Mouse (Mus musculus): ENCODE results near the gene Ndrg3. TPM values are rescaled to one million over a fixed set of nuclear protein-coding genes. Genes with fewer than 3 reads are reported as not detected.
A peak's percentile ranks its signal among the peaks of the same experiment; 100 is the strongest.
"Not testable (repeated sequence)": the region's sequence is repeated elsewhere in the genome, so short reads cannot be mapped to it uniquely, and the experiment has no call there.

Ndrg3 gene
- polyA plus RNA-seq, 1 experiment, result 97.8 TPM

- no peak overlapping the region for H3K4me3 ChIP-seq (ENCODE audit: insufficient read depth, low read depth, low read length)
Measured at GRCm38 (mm10) chr2:156958496-156959252, 33.2 kb downstream of the Ndrg3 start.

DNA sequence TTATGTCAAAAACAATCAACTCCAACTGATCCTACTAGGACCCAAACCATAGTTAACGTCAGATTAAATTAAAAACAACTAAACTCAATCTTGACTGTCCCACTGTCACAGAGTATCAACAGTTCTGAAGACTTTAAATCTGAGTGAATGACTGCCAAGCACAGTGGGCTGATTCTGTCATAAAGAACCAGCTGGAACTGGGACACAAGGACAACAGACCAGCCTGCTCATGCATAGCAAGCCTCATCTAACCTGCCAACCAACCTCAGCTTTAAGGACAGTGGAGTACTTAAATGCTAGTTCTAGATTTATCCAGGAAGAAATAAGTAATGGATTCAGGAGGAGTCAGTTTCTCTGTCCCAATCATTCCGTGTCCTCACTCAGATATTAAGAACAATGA is 34.8 kb downstream of the Ndrg3 start:
- H3K27me3 ChIP-seq (replicated peaks; ENCODE audit: control insufficient read depth, insufficient read depth, low read length), result no peaks in the 10 kb centered on the region
- DNase-seq, result peak; percentile 29
- 71% methylated on average over 2 of the region's 2 CpGs for WGBS
- no peaks in the 10 kb centered on the region; the same call in 1 of the 2 replicates for H3K36me3 ChIP-seq (ENCODE audit: control insufficient read depth, insufficient read depth, low read length)
- H3K4me3 ChIP-seq (ENCODE audit: insufficient read depth, low read depth, low read length), result no peak overlapping the region
- no peak overlapping the region for H3K27ac ChIP-seq (ENCODE audit: insufficient read depth, low read depth, low read length)
- no peaks in the 10 kb centered on the region for H3K4me1 ChIP-seq (ENCODE audit: control insufficient read depth, insufficient read depth, low read length)
- no peak for TF ChIP-seq CTCF (conservative IDR thresholded peaks at IDR 0.05; ENCODE audit: insufficient read depth, insufficient read length, low read depth, low read length)
- no peak for TF ChIP-seq POLR2A (IDR thresholded peaks at IDR 0.05; ENCODE audit: low read depth, low read length)

More at GRCm38 (mm10) chr2:156958496-156959252, 33.2 kb downstream of the Ndrg3 start:
- no peaks in the 10 kb centered on the region for H3K27me3 ChIP-seq (replicated peaks; ENCODE audit: control insufficient read depth, insufficient read depth, low read length)
- H3K4me1 ChIP-seq (ENCODE audit: control insufficient read depth, insufficient read depth, low read length), result no peaks in the 10 kb centered on the region
- H3K36me3 ChIP-seq (ENCODE audit: control insufficient read depth, insufficient read depth, low read length), result no peaks in the 10 kb centered on the region; the same call in 1 of the 2 replicates
- WGBS, result 91% methylated on average over 9 of the region's 9 CpGs
- TF ChIP-seq CTCF (conservative IDR thresholded peaks at IDR 0.05; ENCODE audit: insufficient read depth, insufficient read length, low read depth, low read length), result no peak
- no peak for TF ChIP-seq POLR2A (IDR thresholded peaks at IDR 0.05; ENCODE audit: low read depth, low read length)
- DNase-seq, result no peak
- no peak overlapping the region for H3K27ac ChIP-seq (ENCODE audit: insufficient read depth, low read depth, low read length)

DNA sequence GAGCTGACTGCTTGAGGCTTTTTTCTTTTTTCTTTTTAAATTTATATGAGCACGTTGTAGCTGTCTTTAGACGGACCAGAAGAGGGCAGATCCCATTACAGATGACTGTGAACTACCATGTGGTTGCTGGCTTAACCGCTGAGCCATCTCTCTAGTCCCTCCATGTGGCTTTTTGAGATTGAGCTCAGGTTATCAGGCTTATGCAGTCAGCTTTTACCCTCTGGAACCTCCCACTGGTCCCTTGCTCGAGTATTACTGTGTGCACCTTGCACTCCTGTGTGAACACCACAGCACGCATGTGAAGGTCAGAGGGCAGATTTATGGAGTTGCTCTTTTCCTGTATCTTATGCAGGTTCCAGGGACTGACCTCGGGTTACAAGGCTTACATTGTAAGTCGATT is 35.5 kb downstream of the Ndrg3 start:
- H3K4me1 ChIP-seq (ENCODE audit: control insufficient read depth, insufficient read depth, low read length), result no peaks in the 10 kb centered on the region
- H3K27ac ChIP-seq (ENCODE audit: insufficient read depth, low read depth, low read length), result no peak overlapping the region
- H3K27me3 ChIP-seq (replicated peaks; ENCODE audit: control insufficient read depth, insufficient read depth, low read length), result no peaks in the 10 kb centered on the region
- DNase-seq, result no peak
- H3K4me3 ChIP-seq (ENCODE audit: insufficient read depth, low read depth, low read length), result no peak overlapping the region
- TF ChIP-seq CTCF (conservative IDR thresholded peaks at IDR 0.05; ENCODE audit: insufficient read depth, insufficient read length, low read depth, low read length) (no peak), POLR2A (IDR thresholded peaks at IDR 0.05; ENCODE audit: low read depth, low read length) (no peak)
- 63% methylated on average over 7 of the region's 7 CpGs for WGBS
- H3K36me3 ChIP-seq (ENCODE audit: control insufficient read depth, insufficient read depth, low read length), result no peaks in the 10 kb centered on the region; the same call in 1 of the 2 replicates

DNA sequence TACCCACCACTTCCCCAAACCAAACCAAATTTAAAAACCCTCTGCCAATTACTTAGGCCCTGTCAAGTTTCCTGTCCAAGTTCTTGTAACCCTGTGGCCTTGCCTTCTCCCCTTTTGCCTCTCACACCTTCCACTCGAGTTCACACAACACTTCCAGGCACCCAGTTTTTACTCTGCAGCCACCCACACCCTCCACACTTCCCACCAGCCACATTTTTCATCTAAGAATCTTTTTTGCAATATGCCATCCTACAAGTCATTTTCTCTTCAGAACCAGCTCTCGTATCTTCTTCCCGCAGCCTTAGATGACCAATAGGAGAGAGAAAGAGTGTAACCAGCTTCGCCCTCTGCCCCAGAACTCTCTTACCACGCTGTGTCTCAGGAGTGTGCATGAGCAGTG is 37.4 kb downstream of the Ndrg3 start:
- 88% methylated on average over 5 of the region's 5 CpGs for WGBS
- no peaks in the 10 kb centered on the region; the same call in 1 of the 2 replicates for H3K36me3 ChIP-seq (ENCODE audit: control insufficient read depth, insufficient read depth, low read length)
- H3K4me3 ChIP-seq (ENCODE audit: insufficient read depth, low read depth, low read length), result no peak overlapping the region
- no peak for DNase-seq
- H3K27me3 ChIP-seq (replicated peaks; ENCODE audit: control insufficient read depth, insufficient read depth, low read length), result no peaks in the 10 kb centered on the region
- H3K27ac ChIP-seq (ENCODE audit: insufficient read depth, low read depth, low read length), result no peak overlapping the region
- TF ChIP-seq CTCF (conservative IDR thresholded peaks at IDR 0.05; ENCODE audit: insufficient read depth, insufficient read length, low read depth, low read length) (no peak), POLR2A (IDR thresholded peaks at IDR 0.05; ENCODE audit: low read depth, low read length) (no peak)
- H3K4me1 ChIP-seq (ENCODE audit: control insufficient read depth, insufficient read depth, low read length), result no peaks in the 10 kb centered on the region

DNA sequence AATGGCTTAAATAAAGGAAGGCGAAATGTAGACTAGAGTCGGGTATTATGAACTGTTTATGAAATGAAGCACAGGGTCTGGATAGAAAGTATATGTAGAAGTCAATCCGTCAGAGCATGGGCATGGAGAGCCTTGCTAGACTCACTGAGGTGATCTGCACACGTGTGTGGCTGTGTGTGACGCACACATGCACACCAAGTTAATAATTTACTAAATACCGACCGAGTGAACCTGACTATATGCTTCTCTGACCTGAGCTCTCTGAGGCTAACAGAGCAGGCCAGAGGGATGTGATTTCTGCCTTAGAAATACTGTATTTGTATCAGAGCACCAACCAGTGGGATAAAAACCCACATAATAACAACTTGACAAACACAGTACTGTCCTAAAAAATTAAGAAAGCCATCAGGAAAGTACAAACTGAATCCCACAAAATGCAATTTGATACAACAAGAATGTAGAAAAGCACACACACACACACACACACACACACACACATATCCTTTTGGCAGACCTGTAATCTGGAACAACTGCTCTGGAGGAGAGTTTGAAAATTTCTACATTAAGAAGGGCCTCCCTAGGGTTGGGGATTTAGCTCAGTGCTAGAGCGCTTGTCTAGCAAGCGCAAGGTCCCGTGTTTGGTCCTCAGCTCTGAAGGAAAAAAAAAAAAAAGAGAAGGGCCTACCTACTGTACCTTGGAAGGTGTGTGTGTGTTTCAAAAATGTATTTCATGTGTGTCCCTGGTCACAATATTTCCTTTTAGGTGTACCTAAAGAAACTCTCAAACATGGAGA is 40.4 kb downstream of the Ndrg3 start:
- peak; percentile 10 for DNase-seq
- no peak for TF ChIP-seq CTCF (conservative IDR thresholded peaks at IDR 0.05; ENCODE audit: insufficient read depth, insufficient read length, low read depth, low read length)
- TF ChIP-seq POLR2A (IDR thresholded peaks at IDR 0.05; ENCODE audit: low read depth, low read length), result no peak
- Histone ChIP-seq H3K27me3 (replicated peaks; ENCODE audit: control insufficient read depth, insufficient read depth, low read length) (no peaks in the 10 kb centered on the region), H3K36me3 (ENCODE audit: control insufficient read depth, insufficient read depth, low read length) (peaks cover 2% of the 10 kb centered on the region; the same call in 1 of the 2 replicates), H3K4me1 (ENCODE audit: control insufficient read depth, insufficient read depth, low read length) (no peaks in the 10 kb centered on the region), H3K4me3 (ENCODE audit: insufficient read depth, low read depth, low read length) (no peak overlapping the region), H3K27ac (ENCODE audit: insufficient read depth, low read depth, low read length) (no peak overlapping the region)
- WGBS, result 59% methylated on average over 10 of the region's 10 CpGs

DNA sequence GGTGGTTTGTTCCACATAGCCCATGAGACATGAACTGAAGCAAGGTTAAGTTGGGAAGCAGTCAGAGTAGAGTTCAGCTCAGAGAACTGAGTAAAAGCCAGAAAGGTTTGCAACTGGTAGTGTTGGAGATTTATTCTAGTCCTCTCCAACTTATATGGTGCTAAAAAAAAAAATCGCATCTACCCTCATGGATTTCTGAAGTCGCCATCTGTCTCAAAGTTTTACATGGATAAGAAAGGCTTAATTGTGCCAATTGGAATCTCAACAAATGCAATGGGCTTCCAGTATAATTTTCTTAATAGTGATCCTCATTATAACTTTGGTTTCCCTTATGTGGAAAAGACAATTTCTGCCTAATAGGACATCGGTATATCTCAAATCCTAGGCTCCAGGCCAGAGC is 41.0 kb downstream of the Ndrg3 start:
- Histone ChIP-seq H3K27me3 (replicated peaks; ENCODE audit: control insufficient read depth, insufficient read depth, low read length) (no peaks in the 10 kb centered on the region), H3K4me3 (ENCODE audit: insufficient read depth, low read depth, low read length) (no peak overlapping the region), H3K27ac (ENCODE audit: insufficient read depth, low read depth, low read length) (no peak overlapping the region), H3K36me3 (ENCODE audit: control insufficient read depth, insufficient read depth, low read length) (peaks cover 2% of the 10 kb centered on the region; the same call in 1 of the 2 replicates), H3K4me1 (ENCODE audit: control insufficient read depth, insufficient read depth, low read length) (no peaks in the 10 kb centered on the region)
- TF ChIP-seq POLR2A (IDR thresholded peaks at IDR 0.05; ENCODE audit: low read depth, low read length), result no peak
- TF ChIP-seq CTCF (conservative IDR thresholded peaks at IDR 0.05; ENCODE audit: insufficient read depth, insufficient read length, low read depth, low read length), result no peak
- 93% methylated on average over 3 of the region's 3 CpGs for WGBS
- DNase-seq, result no peak

DNA sequence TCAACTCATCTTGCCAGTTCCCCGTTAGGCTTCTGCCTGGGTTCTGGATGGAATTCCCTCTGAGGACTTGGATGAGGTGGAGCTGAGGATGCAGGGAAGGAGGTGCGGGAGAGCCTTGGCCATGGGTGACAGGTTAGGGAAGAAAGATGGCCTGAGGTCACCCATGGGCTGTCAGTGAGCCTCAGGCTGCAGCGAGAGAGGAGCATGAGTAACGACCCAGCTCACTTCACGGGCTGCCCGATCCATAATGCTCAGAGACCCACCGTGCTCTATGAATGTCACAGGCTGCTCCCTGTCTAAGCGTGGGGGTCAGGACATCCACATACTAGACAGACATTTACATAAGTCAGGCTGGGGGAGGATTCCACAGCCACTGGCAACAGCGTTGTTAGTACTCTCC is 50.3 kb downstream of the Ndrg3 start:
- not testable (repeated sequence) for DNase-seq; H3K27ac ChIP-seq (ENCODE audit: insufficient read depth, low read depth, low read length)

GRCm38 (mm10) chr2:156939926-156940325 is 51.9 kb downstream of the Ndrg3 start:
- not testable (repeated sequence) for H3K27me3 ChIP-seq (replicated peaks; ENCODE audit: control insufficient read depth, insufficient read depth, low read length)
- WGBS, result 80% methylated on average over 6 of the region's 6 CpGs

More for the DNA sequence above, 50.3 kb downstream of the Ndrg3 start:
- H3K4me1 ChIP-seq (ENCODE audit: control insufficient read depth, insufficient read depth, low read length); H3K4me3 ChIP-seq (ENCODE audit: insufficient read depth, low read depth, low read length); H3K27me3 ChIP-seq (replicated peaks; ENCODE audit: control insufficient read depth, insufficient read depth, low read length); H3K36me3 ChIP-seq (ENCODE audit: control insufficient read depth, insufficient read depth, low read length): not testable (repeated sequence)
- WGBS, result 61% methylated on average over 9 of the region's 9 CpGs

More at GRCm38 (mm10) chr2:156939926-156940325, 51.9 kb downstream of the Ndrg3 start:
- not testable (repeated sequence) for H3K36me3 ChIP-seq (ENCODE audit: control insufficient read depth, insufficient read depth, low read length); DNase-seq; H3K27ac ChIP-seq (ENCODE audit: insufficient read depth, low read depth, low read length); H3K4me1 ChIP-seq (ENCODE audit: control insufficient read depth, insufficient read depth, low read length); H3K4me3 ChIP-seq (ENCODE audit: insufficient read depth, low read depth, low read length)

Data from kidney, adult 2 months (tissue).